Mouse (Mus musculus) C2C12 (cell line): ENCODE measurements around the gene Prcd. TPM values are rescaled to one million over a fixed set of nuclear protein-coding genes. Genes with fewer than 3 reads are reported as not detected.

Experiments used
- H3K27me3 ChIP-seq: one replicate; pipeline ENCODE4 v1.6.1; 2011; ENCODE audit not compliant: control insufficient read depth, insufficient read depth, insufficient read length
- H3K36me3 ChIP-seq: one replicate; pipeline ENCODE4 v1.6.1; 2011; ENCODE audit not compliant: control insufficient read depth, insufficient read depth
- H3K4me3 ChIP-seq: one replicate; pipeline ENCODE4 v1.5.1; 2011; ENCODE audit warnings: mild to moderate bottlenecking, control low read depth; ENCODE audit not compliant: poor library complexity, insufficient read depth, severe bottlenecking
- H3K79me2 ChIP-seq: one replicate; pipeline ENCODE4 v1.6.1; 2011; ENCODE audit not compliant: control insufficient read depth, insufficient read depth
- H3K79me3 ChIP-seq: one replicate; pipeline ENCODE4 v1.6.1; 2011; ENCODE audit warnings: low read depth, control low read depth
- H3ac ChIP-seq: one replicate; pipeline ENCODE3; 2011; ENCODE audit warnings: low read depth; ENCODE audit not compliant: control insufficient read depth, insufficient read length
- CEBPB ChIP-seq: IDR thresholded peaks from one replicate; pipeline ENCODE4 v1.6.1; 2011; ENCODE audit warnings: low read depth, mild to moderate bottlenecking, control low read depth, moderate library complexity
- CTCF ChIP-seq: IDR thresholded peaks from one replicate; pipeline ENCODE4 v1.5.1; 2011; ENCODE audit not compliant: control insufficient read depth, insufficient read depth, insufficient read length
- FOSL1 ChIP-seq: IDR thresholded peaks from one replicate; pipeline ENCODE4 v1.8.0; 2011; ENCODE audit warnings: mild to moderate bottlenecking, low read length; ENCODE audit not compliant: poor library complexity, insufficient read depth, severe bottlenecking
- MAX ChIP-seq: IDR thresholded peaks from one replicate; pipeline ENCODE4 v1.6.1; 2011; ENCODE audit warnings: mild to moderate bottlenecking, control low read depth
- MYOD1 ChIP-seq: IDR thresholded peaks from one replicate; pipeline ENCODE4 v1.6.1; 2011; ENCODE audit warnings: low read depth; ENCODE audit not compliant: control insufficient read depth, insufficient read length
- MYOG ChIP-seq: IDR thresholded peaks from one replicate; pipeline ENCODE4 v1.6.1; 2011; ENCODE audit not compliant: control insufficient read depth, insufficient read length; ENCODE audit errors: extremely low read depth
- USF1 ChIP-seq: IDR thresholded peaks from one replicate; pipeline ENCODE4 v1.6.1; 2011; ENCODE audit warnings: low read depth, mild to moderate bottlenecking, control low read depth, moderate library complexity
- polyA plus RNA-seq: library from polyadenylated mRNA; unstranded; fragments of >200 nt; fragmentation: generic; extraction: Trizol; gene quantifications from one replicate; pipeline ENCODE4 v1.2.1, GENCODE M21; 2012; ENCODE audit warnings: missing spikeins

Gene Prcd
- polyA plus RNA-seq, 1 experiment, result 1.2 TPM

- H3ac ChIP-seq, result no peak overlapping the region
- no peak overlapping the region for H3K4me3 ChIP-seq
- TF ChIP-seq USF1 (no peak), FOSL1 (no peak), MAX (no peak), MYOG (no peak), CEBPB (no peak), CTCF (no peak), MYOD1 (no peak)
- H3K79me3 ChIP-seq, result no peaks in the 10 kb centered on the region
- no peaks in the 10 kb centered on the region for H3K36me3 ChIP-seq
- no peaks in the 10 kb centered on the region for H3K79me2 ChIP-seq
- H3K27me3 ChIP-seq, result no peaks in the 10 kb centered on the region
Observed at GRCm38 (mm10) chr11:116695194-116695880, 42.0 kb downstream of the Prcd start.

DNA sequence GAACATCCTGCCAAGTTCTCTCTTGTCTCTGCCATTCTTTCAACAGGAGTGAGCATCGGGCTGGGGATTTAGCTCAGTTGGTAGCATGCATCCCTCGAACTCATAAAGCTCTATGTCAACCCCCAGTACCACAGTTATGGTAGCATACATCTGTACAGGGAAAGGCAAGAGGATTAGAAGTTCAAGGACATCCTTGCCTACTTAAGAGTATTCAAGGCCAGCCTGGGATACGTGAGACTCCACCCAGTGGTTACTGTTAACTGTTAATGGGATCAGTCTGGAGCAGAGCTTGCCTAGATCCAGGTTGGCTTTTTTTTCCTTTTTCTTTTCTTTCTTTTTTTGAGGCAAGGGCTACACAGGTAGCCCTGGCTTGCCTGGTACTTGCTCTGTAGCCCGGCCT, 43.1 kb downstream of the Prcd start:
- TF ChIP-seq USF1 (no peak), CTCF (no peak), FOSL1 (no peak), MYOG (no peak), MAX (no peak), MYOD1 (no peak), CEBPB (no peak)
- no peak overlapping the region for H3K4me3 ChIP-seq
- H3K36me3 ChIP-seq, result no peaks in the 10 kb centered on the region
- H3K79me3 ChIP-seq, result no peaks in the 10 kb centered on the region
- no peak overlapping the region for H3ac ChIP-seq
- no peaks in the 10 kb centered on the region for H3K79me2 ChIP-seq
- no peaks in the 10 kb centered on the region for H3K27me3 ChIP-seq

- no peaks in the 10 kb centered on the region for H3K79me3 ChIP-seq
Observed at GRCm38 (mm10) chr11:116697521-116697920, 44.2 kb downstream of the Prcd start.

GRCm38 (mm10) chr11:116701377-116701841, 48.1 kb downstream of the Prcd start:
- no peak overlapping the region for H3ac ChIP-seq

More at GRCm38 (mm10) chr11:116697521-116697920, 44.2 kb downstream of the Prcd start:
- Histone ChIP-seq H3K79me2 (no peaks in the 10 kb centered on the region), H3K36me3 (no peaks in the 10 kb centered on the region), H3K27me3 (no peaks in the 10 kb centered on the region), H3K4me3 (no peak overlapping the region), H3ac (no peak overlapping the region)
- TF ChIP-seq FOSL1 (no peak), MYOD1 (no peak), MYOG (no peak), CEBPB (no peak), MAX (no peak), CTCF (no peak)

GRCm38 (mm10) chr11:116704336-116705035, 51.2 kb downstream of the Prcd start:
- no peak for TF ChIP-seq USF1
- TF ChIP-seq MYOD1, result no peak
- TF ChIP-seq CEBPB, result no peak
- TF ChIP-seq FOSL1, result no peak
- TF ChIP-seq CTCF, result no peak
- no peak for TF ChIP-seq MAX
- TF ChIP-seq MYOG, result no peak
- H3ac ChIP-seq, result no peak overlapping the region
- no peak overlapping the region for H3K4me3 ChIP-seq
- no peaks in the 10 kb centered on the region for H3K79me2 ChIP-seq
- H3K79me3 ChIP-seq, result no peaks in the 10 kb centered on the region
- H3K36me3 ChIP-seq, result no peaks in the 10 kb centered on the region
- H3K27me3 ChIP-seq, result no peaks in the 10 kb centered on the region

More at GRCm38 (mm10) chr11:116701377-116701841, 48.1 kb downstream of the Prcd start:
- H3K4me3 ChIP-seq, result no peak overlapping the region
- no peaks in the 10 kb centered on the region for H3K79me2 ChIP-seq
- H3K36me3 ChIP-seq, result no peaks in the 10 kb centered on the region
- no peaks in the 10 kb centered on the region for H3K27me3 ChIP-seq
- H3K79me3 ChIP-seq, result no peaks in the 10 kb centered on the region
- no peak for TF ChIP-seq CEBPB

- TF ChIP-seq MYOG (no peak), CEBPB (no peak), CTCF (no peak), MAX (no peak), MYOD1 (no peak), FOSL1 (no peak), USF1 (no peak)
- Histone ChIP-seq H3K79me2 (no peaks in the 10 kb centered on the region), H3K79me3 (no peaks in the 10 kb centered on the region), H3K4me3 (no peak overlapping the region), H3K36me3 (no peaks in the 10 kb centered on the region), H3ac (no peak overlapping the region), H3K27me3 (no peaks in the 10 kb centered on the region)
Observed at GRCm38 (mm10) chr11:116705204-116705608, 51.9 kb downstream of the Prcd start.
